Mouse (Mus musculus): ENCODE results near the gene Cox6a2.
"Not testable (repeated sequence)": the region's sequence is repeated elsewhere in the genome, so short reads cannot be mapped to it uniquely, and the experiment has no call there.

Cox6a2 gene

GRCm38 (mm10) chr7:128158688-128159354 lies 47.4 kb downstream of the Cox6a2 start:
- in situ Hi-C loops (cut with MboI; ENCODE audit: low pct_unique_long_range_greater_than_20kb in 1 of 2, low sequenced_read_pairs in 2 of 2, unreplicated experiment in 1 of 2): not testable (repeated sequence)
